Mouse (Mus musculus) CD4-positive, CD25-positive, alpha-beta regulatory T cell, adult 9 weeks (primary cell): ENCODE results near the gene Gfod1. TPM values are rescaled to one million over a fixed set of nuclear protein-coding genes. Genes with fewer than 3 reads are reported as not detected.

ENCODE experiments used
- polyA plus RNA-seq: library from polyadenylated mRNA; unstranded; fragments of 100-300 nt; shearing (Covaris generic); gene quantifications from one replicate; pipeline ENCODE4 v1.2.1, GENCODE M21; 2017

Gene Gfod1
- 1.7 TPM for polyA plus RNA-seq

GRCm38 (mm10) chr13:43304018-43304431, at the start of gene Gfod1:
Gfod1 (minus strand) TSS chr13:43304172.

GRCm38 (mm10) chr13:43171020-43171710, 132.8 kb downstream of the Gfod1 start, which contains the start of gene Tbc1d7:
Tbc1d7 (minus strand) TSS chr13:43171501.

Other genes starting within 250 kb of the Gfod1 start
- 16.6 TPM for gene Tbc1d7, start 132.7 kb downstream of the Gfod1 start, polyA plus RNA-seq
- gene Sirt5, start 61.3 kb upstream of the Gfod1 start, polyA plus RNA-seq = 33.3 TPM
- gene Nol7, start 94.2 kb upstream of the Gfod1 start, polyA plus RNA-seq = 106 TPM
- gene Ranbp9, start 177.1 kb upstream of the Gfod1 start, polyA plus RNA-seq = 12.8 TPM